Mouse (Mus musculus) mouse trophoblast stem cell (cell line): ENCODE measurements at regions not wholly inside any gene's neighbourhood (a gene's known extent, or its start where the extent isn't known, plus 50 kb on each side); places are given as distances from the start of the nearest gene placed in this dataset.

ENCODE experiments used
- in situ Hi-C, 2 experiments: fragments of 300-500 bp; cut with MseI, MboI; formaldehyde crosslinking; loops; 2 replicates in 1 of 2; 3 replicates in 1 of 2; pipeline ENCODE4 v1.15.1; 2025

- in situ Hi-C loops: no loop called here
Observed at GRCm38 (mm10) chr2:105528535-105528934, 129.4 kb upstream of the Rcn1 start.

DNA sequence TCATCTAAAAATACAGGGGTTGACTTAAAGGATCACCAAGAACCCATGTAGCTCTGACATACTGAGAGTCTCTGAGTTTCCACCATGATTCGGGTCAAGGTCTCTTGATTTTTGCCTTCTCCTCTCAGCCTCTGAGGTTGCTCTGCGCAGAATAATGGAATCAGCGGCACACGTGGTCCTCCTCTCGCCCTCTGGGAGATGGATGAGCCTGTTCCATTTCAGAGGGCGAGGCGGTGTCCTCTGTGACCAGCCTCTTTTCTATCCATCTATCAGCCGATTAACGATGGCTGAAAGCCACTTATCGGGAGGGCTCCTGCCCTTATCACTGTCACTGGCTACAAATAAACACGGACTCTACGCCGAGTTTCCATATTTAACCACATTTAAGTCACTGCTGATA lies 124.6 kb upstream of the Pax6 start:
- in situ Hi-C loops: no loop called here

- in situ Hi-C loops: no loop called here
Observed at GRCm38 (mm10) chr2:105552092-105552491, 116.6 kb upstream of the Pax6 start.

DNA sequence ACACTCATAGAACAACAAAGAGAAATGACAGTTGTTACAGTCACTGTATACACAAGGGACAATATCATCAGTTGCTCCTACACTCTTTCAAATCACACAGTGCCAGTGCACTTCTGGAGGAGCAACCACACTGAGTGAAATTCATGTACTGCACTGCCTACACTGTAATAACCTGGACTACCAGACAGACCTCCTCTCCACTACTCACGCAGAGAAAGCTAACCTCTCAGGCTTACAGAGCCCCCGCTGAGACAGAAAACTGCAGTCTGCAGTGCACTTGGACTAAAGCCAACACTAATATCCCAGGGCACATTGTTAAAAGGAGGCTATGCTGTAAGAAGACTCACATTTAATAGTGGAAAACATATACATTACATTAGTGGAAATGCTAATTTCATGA lies 81.9 kb upstream of the Pax6 start:
- in situ Hi-C loops: no loop called here

DNA sequence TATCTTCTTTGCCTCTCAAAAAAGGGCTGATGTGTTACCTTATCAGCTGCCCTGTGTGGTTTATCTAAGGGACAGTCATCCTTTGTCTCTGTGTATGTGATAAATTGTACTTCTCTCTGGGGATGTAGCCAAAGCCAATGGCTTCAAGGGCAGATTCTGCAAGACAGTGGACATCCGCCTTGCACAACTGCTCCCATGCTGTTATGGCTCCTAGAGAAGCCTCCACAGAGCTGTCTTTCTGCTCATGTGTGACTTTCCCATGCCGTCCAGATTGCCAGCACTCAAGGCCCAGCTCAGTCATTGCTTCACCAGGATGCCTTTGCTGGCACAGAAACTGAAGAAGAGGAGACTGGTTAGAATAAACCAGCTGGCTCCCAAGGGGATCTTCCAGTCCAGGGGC lies 74.6 kb upstream of the Pax6 start:
- in situ Hi-C loops: no loop called here

- in situ Hi-C loops: no loop called here
Observed at GRCm38 (mm10) chr2:105604553-105605116, 64.1 kb upstream of the Pax6 start.

GRCm38 (mm10) chr2:105607969-105608538 lies 60.6 kb upstream of the Pax6 start:
- in situ Hi-C loops: no loop called here

- in situ Hi-C loops: no loop called here
Observed at GRCm38 (mm10) chr2:105608756-105609155, 59.9 kb upstream of the Pax6 start.

- in situ Hi-C loops: loop anchor here in 1 of 2 experiments (10.0 kb wide), 1 partner anchor 294 kb away; the partner anchor contains the start of genes Elp4 and Immp1l
Observed at GRCm38 (mm10) chr2:105611014-105611413, 57.7 kb upstream of the Pax6 start.

- in situ Hi-C loops: loop anchor here in 1 of 2 experiments (10.0 kb wide), 1 partner anchor 293 kb away; the partner anchor contains the start of genes Elp4 and Immp1l
Observed at GRCm38 (mm10) chr2:105611651-105612050, 57.0 kb upstream of the Pax6 start.

- in situ Hi-C loops: loop anchor here in 1 of 2 experiments (10.0 kb wide), 1 partner anchor 293 kb away; the partner anchor contains the start of genes Elp4 and Immp1l
Observed at GRCm38 (mm10) chr2:105612051-105612664, 56.5 kb upstream of the Pax6 start.

DNA sequence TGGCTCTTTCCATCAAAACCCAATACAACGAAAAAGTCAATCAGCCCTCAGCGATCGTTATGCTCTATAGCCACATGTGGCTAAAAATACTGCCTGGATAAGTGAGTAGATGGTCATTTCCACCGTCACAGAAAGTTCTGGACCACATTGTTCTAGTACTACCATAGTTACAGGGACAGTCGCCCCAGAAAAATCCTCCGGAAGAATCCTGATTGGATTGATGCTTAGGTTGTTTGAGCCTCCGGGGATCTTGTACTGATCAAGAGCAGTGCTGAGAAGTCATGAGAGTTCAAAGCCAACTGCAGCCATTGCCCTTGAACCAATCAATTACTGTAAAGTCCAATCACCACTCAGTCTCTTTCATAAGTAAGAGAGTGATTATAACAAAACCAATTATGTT lies 56.0 kb upstream of the Pax6 start:
- in situ Hi-C loops: loop anchor here in 1 of 2 experiments (10.0 kb wide), 1 partner anchor 292 kb away; the partner anchor contains the start of genes Elp4 and Immp1l

DNA sequence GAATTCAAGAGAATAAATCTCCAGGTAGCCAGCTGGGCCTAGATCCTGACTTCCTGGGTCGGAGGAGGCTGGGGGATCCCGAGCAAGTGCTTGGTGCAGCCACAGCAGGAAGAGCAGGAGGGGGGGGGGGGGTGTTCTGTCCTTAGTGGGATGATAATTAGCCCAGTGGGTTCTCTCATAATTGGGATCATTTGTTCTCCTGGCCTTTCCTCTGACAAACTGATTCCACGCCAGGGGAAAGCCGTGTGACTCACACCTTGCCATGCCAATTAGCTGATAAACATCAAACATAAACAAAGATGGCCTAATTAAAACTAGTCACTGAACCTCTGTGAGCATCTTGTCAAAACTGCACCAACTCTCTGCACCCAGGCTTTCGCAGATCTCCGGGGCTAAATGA lies 55.5 kb upstream of the Pax6 start:
- in situ Hi-C loops: loop anchor here in 1 of 2 experiments (10.0 kb wide), 1 partner anchor 292 kb away; the partner anchor contains the start of genes Elp4 and Immp1l

DNA sequence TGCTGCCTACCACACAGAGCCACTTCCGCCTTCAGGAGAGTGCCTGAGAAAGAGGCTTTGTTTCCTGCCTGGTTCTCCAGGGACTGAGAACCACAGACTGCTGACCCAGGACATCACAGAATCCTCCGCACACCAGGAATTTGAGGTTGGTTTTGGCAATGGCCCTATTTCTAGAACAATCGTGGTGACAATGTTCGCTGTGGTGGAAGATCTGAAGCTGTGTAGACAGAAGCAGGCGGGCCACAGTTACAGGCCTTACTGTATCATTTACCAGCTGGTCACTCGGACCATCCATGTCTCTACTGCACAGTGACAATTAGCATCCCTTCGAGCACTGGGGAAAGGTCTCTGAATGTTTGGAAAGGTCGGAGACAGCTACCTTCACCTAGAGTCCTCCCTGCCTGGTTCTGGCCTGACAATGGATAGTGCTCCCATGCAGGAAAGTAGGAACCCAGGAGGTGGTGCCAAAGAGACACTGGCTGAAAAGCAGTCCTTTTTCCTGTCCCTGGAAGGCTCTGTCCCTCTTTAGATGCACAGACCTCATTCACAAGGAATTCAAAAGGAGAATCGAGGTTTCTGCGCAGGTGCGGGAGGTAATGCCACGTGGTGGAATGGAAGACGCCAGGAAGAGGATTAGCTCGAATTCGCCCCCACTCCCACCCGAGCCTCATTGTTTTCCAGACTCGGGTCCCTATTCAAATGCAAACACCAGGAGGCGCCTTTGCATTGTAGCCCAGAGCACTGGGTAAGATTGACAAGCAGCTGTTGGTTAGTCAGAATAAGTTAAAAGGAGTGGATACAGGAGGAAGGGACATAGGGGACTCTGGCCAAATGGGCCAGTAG lies 52.6 kb upstream of the Pax6 start:
- in situ Hi-C loops: loop anchor here in 1 of 2 experiments (10.0 kb wide), 1 partner anchor 289 kb away; the partner anchor contains the start of genes Elp4 and Immp1l
